Mouse (Mus musculus) G1E (cell line): ENCODE measurements around the gene Cops7a.

Source experiments
- CTCF ChIP-seq: IDR thresholded peaks from 2 replicates; pipeline ENCODE4 v1.5.1; 2012; ENCODE audit warnings: low read depth, low read length, inconsistent platforms, mixed read lengths
- GATA1 ChIP-seq: IDR thresholded peaks from 2 replicates; pipeline ENCODE4 v1.6.1; 2012; ENCODE audit warnings: borderline replicate concordance, low read length, inconsistent platforms, mixed read lengths
- POLR2AphosphoS5 ChIP-seq: IDR thresholded peaks from 2 replicates; pipeline ENCODE4 v1.6.1; 2012; ENCODE audit warnings: low read depth, low read length, inconsistent platforms; ENCODE audit not compliant: insufficient replicate concordance
- TAL1 ChIP-seq: conservative IDR thresholded peaks from 2 replicates; pipeline ENCODE4 v1.6.1; 2012; ENCODE audit warnings: low read depth, low read length, inconsistent platforms, mixed read lengths

DNA sequence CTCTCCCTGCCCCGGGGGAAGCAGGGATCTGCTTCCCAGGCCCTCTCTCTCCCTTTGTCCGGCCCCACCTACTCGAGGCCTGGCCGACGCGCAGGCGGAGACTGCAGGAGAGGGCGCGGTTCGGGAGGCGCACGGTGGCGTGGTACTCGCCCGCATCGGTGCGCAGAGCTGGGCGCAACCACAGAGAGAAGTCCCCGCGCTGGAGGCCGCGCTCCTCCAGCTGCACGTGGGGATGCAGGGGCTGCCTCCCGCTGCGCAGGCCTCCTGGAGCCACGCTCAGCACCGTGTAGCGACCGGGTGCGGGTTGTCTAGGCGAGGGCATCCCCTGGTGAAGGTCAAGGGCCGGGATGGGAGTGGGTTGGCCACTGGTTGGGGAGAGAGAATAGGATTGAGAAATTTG is 55.3 kb downstream of the Cops7a start:
- TF ChIP-seq CTCF (no peak), TAL1 (no peak), GATA1 (no peak), POLR2AphosphoS5 (no peak)
